Mouse (Mus musculus) right cerebral cortex, postnatal 10 days (tissue): ENCODE results near the gene Fam57b.

Experiments
- DNase-seq, 2 experiments: peaks; one replicate each; pipeline ENCODE4 v3.0.0; 2021; ENCODE audit warnings: low spot score in 2 of 2

Gene Fam57b

DNA sequence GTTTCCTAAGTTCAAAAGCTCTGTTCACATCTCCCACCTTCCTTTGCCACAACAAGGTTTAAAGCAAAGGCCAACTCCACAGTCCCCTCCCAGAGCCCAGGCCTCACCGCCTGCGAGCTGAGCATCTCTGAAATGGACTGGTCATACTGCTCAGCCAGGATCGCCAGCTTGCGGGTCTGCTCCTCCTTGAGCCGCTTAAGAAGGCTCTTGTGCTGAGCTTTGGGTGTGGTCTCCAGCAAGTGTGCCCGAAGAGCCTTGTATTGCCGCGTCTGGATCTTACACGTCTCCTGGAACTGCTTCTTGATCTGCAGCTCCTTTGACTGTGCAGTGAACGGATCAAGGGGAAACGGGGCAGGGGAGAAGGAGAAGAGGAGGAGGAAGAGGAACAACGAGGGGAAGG, 70.5 kb downstream of the Fam57b start:
- no peak for DNase-seq

GRCm38 (mm10) chr7:126869780-126870519, 72.5 kb downstream of the Fam57b start:
- no peak for DNase-seq

GRCm38 (mm10) chr7:126870520-126870891, 73.0 kb downstream of the Fam57b start:
- DNase-seq, result no peak

GRCm38 (mm10) chr7:126877239-126877638, 79.8 kb downstream of the Fam57b start:
- no peak for DNase-seq
